Mouse (Mus musculus) adrenal gland, adult 2 months (tissue): ENCODE results near the gene Lalba. TPM values are rescaled to one million over a fixed set of nuclear protein-coding genes. Genes with fewer than 3 reads are reported as not detected.
"Not testable (repeated sequence)": the region's sequence is repeated elsewhere in the genome, so short reads cannot be mapped to it uniquely, and the experiment has no call there.

Experiments
- DNase-seq: peaks from one replicate; pipeline ENCODE4 v3.0.0; 2021
- microRNA-seq, 2 experiments: library from miRNA; unstranded; fragments of <30 nt; microRNA quantifications; one replicate each; pipeline ENCODE4 v1.2.0; 2021
- polyA plus RNA-seq: library from polyadenylated mRNA; depleted of rRNA; stranded (reverse); fragments of >200 nt; gene quantifications from 2 replicates; pipeline ENCODE4 v1.2.3, GENCODE M21; 2012; rRNA removed
- total RNA-seq, 2 experiments: library from RNA; stranded (reverse); gene quantifications; 2 replicates each; pipeline ENCODE4 v1.2.3; 2021

Lalba gene
- total and polyA plus RNA-seq, 3 experiments: not detected

DNA sequence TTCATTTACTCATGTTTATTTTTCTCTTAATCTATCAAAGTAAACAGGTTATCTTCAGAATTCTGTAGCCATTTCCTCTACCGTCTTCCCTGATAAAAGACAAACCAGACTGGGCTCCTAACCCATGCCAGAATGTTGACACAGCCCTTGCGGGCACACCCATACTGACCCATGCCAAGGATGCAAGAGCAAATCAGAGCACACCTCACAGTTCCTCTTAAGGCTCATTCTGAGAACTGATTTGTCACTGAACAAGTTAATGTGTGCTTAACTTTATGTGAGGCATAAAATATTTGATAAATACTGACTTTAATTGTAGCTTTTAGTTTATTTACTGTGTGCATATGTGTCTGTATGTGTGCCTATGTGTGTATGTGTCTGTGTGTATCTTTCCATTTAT is 8.8 kb upstream of the Lalba start:
- no peak for DNase-seq

DNA sequence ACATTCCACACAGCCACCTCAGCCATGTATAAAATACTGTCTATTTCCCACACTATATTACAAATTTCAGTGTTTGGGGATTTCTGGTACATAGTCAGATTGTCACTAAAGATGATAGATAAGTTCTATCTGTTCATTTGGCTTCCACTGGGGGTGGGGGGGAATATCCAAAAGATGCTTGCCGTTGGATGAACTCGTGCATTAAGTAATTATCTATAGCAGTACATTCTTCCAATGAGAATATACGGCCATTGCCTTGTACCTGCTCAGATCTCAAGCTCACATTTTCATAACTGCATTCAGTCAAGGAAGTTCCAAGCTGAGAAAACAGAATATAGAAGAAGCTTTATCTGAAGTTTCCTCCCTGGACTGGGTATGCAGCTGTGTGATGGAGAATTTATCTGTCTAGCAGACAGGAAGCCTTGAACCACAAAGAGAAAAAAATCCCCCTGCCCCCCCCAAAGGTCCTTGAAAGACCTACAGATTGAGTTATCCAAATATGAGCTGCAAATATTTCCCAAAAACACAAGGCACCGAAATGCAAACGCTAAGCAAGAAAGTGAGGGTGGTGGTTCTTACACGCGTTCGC is 4.0 kb upstream of the Lalba start:
- no peak for DNase-seq

DNA sequence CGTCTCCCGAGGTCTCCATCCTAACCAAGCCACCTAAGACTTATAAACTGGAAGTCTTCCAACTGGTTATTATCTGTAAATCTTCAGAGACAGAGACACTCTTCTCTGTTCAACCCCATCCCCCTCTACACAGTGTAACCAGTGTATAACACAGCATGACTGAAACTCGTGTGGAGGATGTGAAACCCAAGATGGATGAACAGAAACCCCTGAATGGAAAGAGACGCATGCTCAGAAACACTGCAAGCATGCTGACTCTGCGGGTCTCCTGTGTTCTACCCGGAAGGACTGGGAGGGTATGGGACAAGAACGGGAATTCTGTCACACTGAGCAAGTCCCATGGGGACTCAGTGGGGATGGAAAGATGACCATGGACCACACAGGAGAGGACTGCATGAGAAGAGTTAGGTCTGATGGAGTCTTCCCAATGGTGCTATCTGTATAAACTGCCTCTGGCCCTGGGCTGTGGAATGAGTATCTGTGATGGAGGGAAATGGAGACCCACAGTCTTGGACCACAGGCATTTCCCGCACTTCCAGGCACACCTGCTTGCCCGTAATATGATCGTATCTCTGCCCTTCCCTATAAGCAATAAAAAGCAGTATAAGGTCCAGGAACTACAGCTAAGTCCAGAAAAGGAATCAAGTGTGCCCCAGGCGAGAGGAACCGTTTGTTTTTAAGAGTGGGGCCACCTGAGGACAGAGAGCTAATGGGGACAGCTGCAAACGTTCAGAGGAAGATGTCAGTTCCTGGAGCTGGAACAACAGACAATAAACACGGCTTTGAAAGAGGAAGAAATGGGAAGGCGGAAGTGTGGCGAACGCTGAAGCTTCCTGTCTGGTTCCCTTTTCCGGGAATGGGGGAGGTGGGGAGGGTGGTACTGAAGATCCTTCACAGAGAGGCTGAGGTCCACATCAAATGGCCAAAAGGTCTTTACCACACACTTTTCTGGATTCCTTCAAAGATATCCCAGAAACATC is 1.7 kb upstream of the Lalba start:
- no peak for DNase-seq

DNA sequence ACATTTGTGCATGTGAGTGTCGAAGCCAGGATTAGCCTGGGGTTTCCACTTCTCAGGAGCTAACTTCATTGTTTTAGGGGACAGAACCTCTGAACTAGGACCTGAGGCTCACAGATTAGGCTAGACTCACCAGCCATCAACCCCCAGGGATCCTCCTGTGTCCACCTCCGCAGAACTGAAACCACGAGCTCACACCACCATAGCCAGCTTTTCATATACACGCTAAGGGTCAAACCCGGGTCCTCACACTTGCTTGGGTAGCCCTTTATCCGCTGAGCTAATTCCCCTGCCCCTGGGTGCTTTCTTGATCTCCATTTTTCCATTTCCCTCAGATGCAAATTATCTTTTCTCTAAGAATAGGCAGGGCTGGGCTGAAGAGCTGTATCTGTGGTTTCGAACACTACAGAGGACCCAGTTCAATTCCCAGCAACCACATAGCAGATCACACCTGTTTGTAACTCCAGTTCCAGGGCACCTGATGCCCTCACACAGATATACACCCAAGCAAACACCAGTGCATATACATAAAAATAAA is 2.9 kb downstream of the Lalba start:
- no peak for DNase-seq

DNA sequence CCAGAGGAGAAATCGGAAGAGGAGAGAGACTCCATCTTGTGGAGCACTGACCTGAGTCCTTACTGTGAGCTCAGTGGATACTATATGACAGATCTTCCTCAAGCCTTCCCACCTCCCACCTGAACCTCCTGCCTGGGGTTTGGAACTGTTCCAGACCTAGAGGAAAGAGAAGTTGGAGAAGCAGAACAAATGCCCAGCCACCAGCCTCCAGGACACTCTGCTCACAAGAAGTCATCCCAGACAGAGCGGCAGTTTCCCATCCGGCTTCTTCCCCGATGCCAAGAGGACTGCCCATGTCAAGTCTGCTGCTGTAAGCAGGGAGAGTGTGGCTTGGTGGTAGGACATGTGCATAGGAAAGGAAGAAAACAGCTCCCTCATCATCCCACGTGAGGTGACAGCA is 6.2 kb downstream of the Lalba start:
- no peak for DNase-seq

DNA sequence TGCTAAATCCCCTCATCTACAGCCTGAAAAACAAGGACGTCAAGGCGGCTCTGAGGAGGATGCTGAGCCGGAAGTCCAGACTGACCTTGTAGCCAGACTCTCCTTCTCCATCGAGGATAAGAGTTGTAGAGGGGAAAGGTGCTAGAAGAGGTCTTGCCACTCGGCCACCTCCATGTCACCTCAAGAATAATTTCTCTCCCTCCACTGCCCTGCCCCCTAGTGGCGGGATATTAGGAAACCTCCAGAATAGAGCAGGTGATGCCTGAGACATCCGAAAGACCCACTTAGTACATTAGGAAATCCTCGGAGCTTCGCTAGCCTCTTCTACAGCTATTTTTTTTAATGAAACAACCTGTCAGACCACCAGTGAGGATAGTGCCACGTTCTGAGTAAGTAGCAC is 7.1 kb downstream of the Lalba start:
- peak; percentile 42 for DNase-seq

DNA sequence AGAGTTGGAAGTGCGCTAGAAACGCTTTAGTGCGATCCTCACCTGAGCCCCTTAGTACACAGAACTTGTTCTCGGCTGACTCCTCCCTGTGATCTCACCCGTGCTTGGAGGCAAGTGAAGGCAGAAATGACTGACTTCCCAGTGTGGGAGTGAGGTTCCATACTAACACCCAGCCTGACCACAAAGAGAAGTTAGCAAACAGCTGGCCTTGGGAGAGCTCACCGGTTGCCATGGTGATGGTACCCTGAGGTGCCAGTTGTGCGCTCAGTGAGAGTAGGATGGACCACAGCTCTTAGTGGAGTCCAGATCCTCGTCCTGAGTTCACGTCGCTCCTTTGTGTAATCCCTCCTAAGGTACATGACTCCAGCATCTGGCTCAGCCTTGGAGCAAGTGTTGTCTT is 7.6 kb downstream of the Lalba start:
- DNase-seq: no peak

DNA sequence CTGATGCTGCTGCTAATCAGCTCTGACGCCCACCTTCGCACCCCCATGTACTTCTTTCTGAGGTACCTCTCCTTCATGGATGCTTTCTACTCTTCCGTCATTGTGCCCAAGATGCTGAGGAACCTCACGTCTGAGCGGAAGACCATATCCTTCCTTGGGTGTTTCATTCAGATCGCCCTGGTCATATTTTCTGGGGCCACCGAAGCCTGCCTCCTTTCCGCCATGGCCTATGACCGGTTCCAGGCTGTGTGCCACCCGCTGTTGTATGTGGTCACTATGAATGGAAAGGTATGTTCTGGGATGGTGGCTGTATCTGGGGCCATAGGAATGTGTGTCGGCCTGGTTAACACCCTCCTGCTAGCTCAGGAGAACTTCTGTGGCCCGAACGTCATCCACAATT is 11.0 kb downstream of the Lalba start:
- no peak for DNase-seq

DNA sequence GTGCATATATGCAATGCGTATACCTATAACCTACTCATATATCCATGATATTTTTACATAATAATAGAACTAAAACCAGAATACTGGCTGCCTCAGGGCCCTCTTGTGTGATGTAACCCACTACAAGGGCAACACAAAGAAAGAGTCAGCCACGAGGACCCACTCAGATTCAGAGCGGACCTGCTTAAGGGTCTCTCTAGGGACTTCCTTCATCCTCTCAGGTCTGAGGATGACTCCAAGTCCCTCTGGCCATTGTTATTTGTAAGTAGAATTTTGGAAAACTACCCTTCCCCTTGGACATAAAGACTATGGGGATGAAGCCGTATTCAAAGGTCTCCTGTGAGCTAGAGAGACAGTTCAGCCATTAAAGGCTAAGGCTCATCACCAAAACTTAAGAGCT is 12.9 kb downstream of the Lalba start, which contains the start of gene OR5BS1P:
Gene OR5BS1P, plus strand, starts transcription at position 301 of the 400 bp plus-strand sequence.
- no peak for DNase-seq

DNA sequence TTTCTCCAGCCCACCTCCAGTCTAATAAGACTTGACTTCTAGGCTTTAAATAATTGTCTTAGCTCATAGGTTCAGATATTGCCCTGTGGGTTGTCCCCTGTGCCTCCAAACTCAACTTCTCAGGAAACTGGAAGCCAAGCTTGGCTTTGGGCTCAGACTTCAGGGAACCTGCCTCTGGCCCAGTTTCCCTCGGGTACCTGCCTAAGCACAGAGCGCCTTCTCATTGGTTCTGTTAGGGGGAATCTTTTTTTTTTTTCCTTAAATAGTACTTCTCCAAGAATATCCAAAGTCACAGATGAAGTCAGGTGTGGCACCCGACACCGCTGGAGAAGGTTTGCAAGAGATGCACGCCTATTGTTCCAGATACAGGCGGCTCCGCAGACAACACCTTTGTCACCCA is 30.2 kb downstream of the Lalba start, which contains the start of gene Olfr281:
Gene Olfr281, plus strand, starts transcription at position 301 of the 400 bp plus-strand sequence.
- DNase-seq: no peak

DNA sequence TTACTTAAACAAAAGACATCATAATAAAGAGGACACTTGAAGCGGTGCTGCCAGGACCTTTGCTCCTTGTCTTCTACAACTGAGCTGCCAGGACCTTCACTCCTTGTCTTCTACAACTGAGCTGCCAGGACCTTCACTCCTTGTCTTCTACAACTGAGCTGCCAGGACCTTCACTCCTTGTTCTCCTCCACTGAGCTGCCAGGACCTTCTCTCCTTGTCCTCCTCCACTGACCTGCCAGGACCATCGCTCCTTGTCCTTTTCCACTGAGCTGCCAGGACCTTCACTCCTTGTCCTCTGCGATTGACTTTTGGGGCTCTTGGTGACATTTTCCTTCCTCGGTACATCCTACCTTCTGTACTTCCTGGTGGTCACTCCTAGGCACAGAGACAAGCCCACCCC is 34.0 kb downstream of the Lalba start:
- no peak for DNase-seq

DNA sequence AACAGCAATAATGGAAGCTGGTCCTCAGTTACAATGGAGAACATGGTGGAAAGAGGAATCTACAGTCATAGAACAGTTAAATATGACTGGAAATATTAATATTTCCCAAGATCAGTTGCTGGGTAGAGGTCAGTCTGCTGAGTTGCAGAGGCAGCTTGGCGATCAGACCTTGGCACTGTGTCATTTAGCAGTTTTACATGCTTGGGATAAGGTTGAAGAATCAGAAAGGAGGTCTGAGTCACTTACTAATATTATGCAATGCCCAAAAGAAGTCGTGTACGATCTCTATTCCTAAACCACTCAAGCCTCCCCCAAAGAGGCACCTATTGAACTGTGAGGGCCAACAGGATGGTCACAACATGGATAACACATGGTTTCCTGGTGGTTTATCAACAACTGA is 38.0 kb downstream of the Lalba start:
- DNase-seq: peak; percentile 42

DNA sequence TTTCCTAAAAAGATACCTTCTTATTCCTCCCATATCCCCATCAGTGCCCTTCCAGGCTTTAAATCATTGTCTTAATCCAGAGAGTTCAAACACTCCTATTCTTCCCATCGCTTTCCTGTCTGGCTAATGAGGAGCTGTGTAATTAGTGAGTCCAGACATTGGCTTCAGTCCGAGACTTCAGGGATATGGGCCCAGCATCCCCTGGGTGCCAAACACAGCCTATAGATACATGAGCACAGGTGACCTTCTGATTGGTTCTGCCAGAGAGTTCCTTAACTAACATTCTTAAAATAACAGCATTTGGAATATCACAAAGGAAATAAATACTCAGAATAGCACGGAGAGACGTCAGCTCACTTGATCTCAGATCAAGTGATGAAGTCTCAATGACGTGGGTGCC is 51.6 kb downstream of the Lalba start, which contains the start of gene Olfr282:
Gene Olfr282, plus strand, starts transcription at position 301 of the 400 bp plus-strand sequence.
- not testable (repeated sequence) for DNase-seq

Small RNA genes lying within 50 kb of the gene (microRNA-seq; reads per million reads assigned to microRNA genes)
- 30.1 to 64.1 reads per million in 2 experiments for gene Mir1291

Other genes starting within 250 kb of the Lalba start
- gene Olfr286, start 248.3 kb downstream of the Lalba start, total RNA-seq: not detected
- gene Olfr286, start 248.3 kb downstream of the Lalba start, polyA plus RNA-seq: not detected in 2 replicates
- not detected for gene H1fnt, start 225.4 kb downstream of the Lalba start, total RNA-seq
- not detected in 2 replicates for gene H1fnt, start 225.4 kb downstream of the Lalba start, polyA plus RNA-seq
- 1 to 10 TPM; 3.2 to 3.8 TPM for gene Zfp641, start 186.6 kb downstream of the Lalba start, total RNA-seq
- 2.3 and 2.5 TPM in 2 replicates for gene Zfp641, start 186.6 kb downstream of the Lalba start, polyA plus RNA-seq
- gene Olfr285, start 165.4 kb downstream of the Lalba start, total RNA-seq: not detected
- not detected in 2 replicates for gene Olfr285, start 165.4 kb downstream of the Lalba start, polyA plus RNA-seq
- gene Olfr284, start 141.7 kb downstream of the Lalba start, total RNA-seq: not detected
- gene Olfr284, start 141.7 kb downstream of the Lalba start, polyA plus RNA-seq: not detected in 2 replicates
- gene Olfr283, start 101.8 kb downstream of the Lalba start, total RNA-seq: not detected
- gene Olfr283, start 101.8 kb downstream of the Lalba start, polyA plus RNA-seq: not detected in 2 replicates
- gene Olfr282, start 51.5 kb downstream of the Lalba start, total RNA-seq: not detected
- gene Olfr282, start 51.5 kb downstream of the Lalba start, polyA plus RNA-seq: not detected in 2 replicates
- not detected for gene Olfr281, start 30.1 kb downstream of the Lalba start, total RNA-seq
- gene Olfr281, start 30.1 kb downstream of the Lalba start, polyA plus RNA-seq: not detected in 2 replicates
- gene OR5BS1P, start 12.8 kb downstream of the Lalba start, total RNA-seq: not detected
- gene OR5BS1P, start 12.8 kb downstream of the Lalba start, polyA plus RNA-seq: not detected in 2 replicates
- gene Olfr279, start 9.7 kb upstream of the Lalba start, total RNA-seq: not detected
- not detected in 2 replicates for gene Olfr279, start 9.7 kb upstream of the Lalba start, polyA plus RNA-seq
- 10 to 100 TPM; 70.7 to 99.0 TPM for gene Kansl2, start 51.5 kb upstream of the Lalba start, total RNA-seq
- 44.6 and 49.5 TPM in 2 replicates for gene Kansl2, start 51.5 kb upstream of the Lalba start, polyA plus RNA-seq
- 10 to 100 TPM; 42.2 to 66.4 TPM for gene Ccnt1, start 88.2 kb upstream of the Lalba start, total RNA-seq
- gene Ccnt1, start 88.2 kb upstream of the Lalba start, polyA plus RNA-seq: 3.9 and 5.8 TPM in 2 replicates
- gene 4930415O20Rik, start 88.3 kb upstream of the Lalba start, total RNA-seq: under 1 TPM; 0.58 to 0.59 TPM
- gene 4930415O20Rik, start 88.3 kb upstream of the Lalba start, polyA plus RNA-seq: 0.22 TPM in 1 of 2 replicates, not detected in the other
- 10 to 100 TPM; 35.5 to 67.1 TPM for gene Adcy6, start 127.4 kb upstream of the Lalba start, total RNA-seq
- 44.6 and 49.2 TPM in 2 replicates for gene Adcy6, start 127.4 kb upstream of the Lalba start, polyA plus RNA-seq
- 10 to 100 TPM; 12.8 to 17.7 TPM for gene Cacnb3, start 148.1 kb upstream of the Lalba start, total RNA-seq
- gene Cacnb3, start 148.1 kb upstream of the Lalba start, polyA plus RNA-seq: 25.9 and 31.1 TPM in 2 replicates
- gene Ddx23, start 180.2 kb upstream of the Lalba start, total RNA-seq: 10 to 100 TPM; 65.5 to 84.6 TPM
- 25.6 and 27.7 TPM in 2 replicates for gene Ddx23, start 180.2 kb upstream of the Lalba start, polyA plus RNA-seq
- gene Rnd1, start 194.7 kb upstream of the Lalba start, total RNA-seq: 1 to 10 TPM; 3.9 to 4.0 TPM
- gene Rnd1, start 194.7 kb upstream of the Lalba start, polyA plus RNA-seq: 1.4 and 3.0 TPM in 2 replicates
- under 1 TPM; 0.32 to 0.62 TPM for gene Ccdc65, start 225.5 kb upstream of the Lalba start, total RNA-seq
- gene Ccdc65, start 225.5 kb upstream of the Lalba start, polyA plus RNA-seq: 0.11 and 0.23 TPM in 2 replicates
- gene Fkbp11, start 245.5 kb upstream of the Lalba start, total RNA-seq: 1 to 10 TPM; 4.9 to 9.3 TPM
- gene Fkbp11, start 245.5 kb upstream of the Lalba start, polyA plus RNA-seq: 8.4 and 10.0 TPM in 2 replicates